Mouse (Mus musculus) regulatory T cell (primary cell): ENCODE data around the gene Grin2c.

Experiments
- in situ Hi-C: fragments of 300-600 bp; cut with MboI, MseI; formaldehyde crosslinking; loops from one replicate; pipeline ENCODE4 v1.15.1; 2025; ENCODE audit warnings: high pct_unique_total_duplicates

Grin2c gene

GRCm38 (mm10) chr11:115267061-115267883, at the start of gene Grin2c:
TSS of gene Grin2c (minus strand) at chr11:115267243.
- in situ Hi-C loops, result no loop called here

GRCm38 (mm10) chr11:115314249-115314648, 47.2 kb upstream of the Grin2c start:
- in situ Hi-C loops, result no loop called here

GRCm38 (mm10) chr11:115308781-115309180, 41.7 kb upstream of the Grin2c start:
- in situ Hi-C loops, result no loop called here

- in situ Hi-C loops, result no loop called here
These were observed 39.8 kb upstream of the Grin2c start, which contains the start of gene Otop2 for GRCm38 (mm10) chr11:115306863-115307262. TSS of gene Otop2 (plus strand) at chr11:115307163.

GRCm38 (mm10) chr11:115303167-115303566, 36.1 kb upstream of the Grin2c start:
- in situ Hi-C loops, result no loop called here

- in situ Hi-C loops, result no loop called here
These were observed 34.3 kb upstream of the Grin2c start for GRCm38 (mm10) chr11:115301351-115301750.

- in situ Hi-C loops, result no loop called here
These were observed 33.7 kb upstream of the Grin2c start for GRCm38 (mm10) chr11:115300745-115301144.

GRCm38 (mm10) chr11:115298160-115298559, 31.1 kb upstream of the Grin2c start:
- in situ Hi-C loops, result no loop called here

- in situ Hi-C loops, result no loop called here
These were observed 30.3 kb upstream of the Grin2c start, which contains the start of gene Fads6 for GRCm38 (mm10) chr11:115297214-115297826. TSS of gene Fads6 (minus strand) at chr11:115297663.

GRCm38 (mm10) chr11:115296471-115297210, 29.6 kb upstream of the Grin2c start:
- in situ Hi-C loops, result no loop called here

- in situ Hi-C loops, result no loop called here
These were observed 28.9 kb upstream of the Grin2c start for GRCm38 (mm10) chr11:115295939-115296338.

- in situ Hi-C loops, result no loop called here
These were observed 25.8 kb upstream of the Grin2c start for GRCm38 (mm10) chr11:115292631-115293375.

- in situ Hi-C loops, result no loop called here
These were observed 24.5 kb upstream of the Grin2c start for GRCm38 (mm10) chr11:115291503-115291902.

GRCm38 (mm10) chr11:115290919-115291318, 23.9 kb upstream of the Grin2c start:
- in situ Hi-C loops, result no loop called here

GRCm38 (mm10) chr11:115290314-115290713, 23.3 kb upstream of the Grin2c start:
- in situ Hi-C loops, result no loop called here

GRCm38 (mm10) chr11:115289885-115290284, 22.8 kb upstream of the Grin2c start:
- in situ Hi-C loops, result no loop called here

- in situ Hi-C loops, result no loop called here
These were observed 21.3 kb upstream of the Grin2c start for GRCm38 (mm10) chr11:115288305-115288704.

GRCm38 (mm10) chr11:115287386-115287785, 20.3 kb upstream of the Grin2c start:
- in situ Hi-C loops, result no loop called here

GRCm38 (mm10) chr11:115286201-115286993, 19.4 kb upstream of the Grin2c start:
- in situ Hi-C loops, result no loop called here

GRCm38 (mm10) chr11:115285282-115285681, 18.2 kb upstream of the Grin2c start:
- in situ Hi-C loops, result no loop called here
